Mouse (Mus musculus) G1E (cell line): ENCODE data around the gene Ppm1l. TPM values are rescaled to one million over a fixed set of nuclear protein-coding genes. Genes with fewer than 3 reads are reported as not detected.
"Not testable (repeated sequence)": the region's sequence is repeated elsewhere in the genome, so short reads cannot be mapped to it uniquely, and the experiment has no call there.

Experiments used
- ATAC-seq: 2 replicates; pipeline ENCODE4 v1.8.0; 2016; ENCODE audit warnings: mild to moderate bottlenecking; ENCODE audit not compliant: insufficient number of reproducible peaks, poor library complexity, low FRiP score, severe bottlenecking; ENCODE audit errors: extremely low read depth
- DNase-seq: peaks from one replicate; pipeline ENCODE4 v3.0.0; 2012; ENCODE audit warnings: low spot score
- H3K27me3 ChIP-seq: 2 replicates; pipeline ENCODE4 v1.6.1; 2012; ENCODE audit warnings: mild to moderate bottlenecking, low read length, inconsistent platforms; ENCODE audit not compliant: insufficient read depth
- H3K36me3 ChIP-seq: replicated peaks from 2 replicates; pipeline ENCODE3; 2012; ENCODE audit warnings: mild to moderate bottlenecking, inconsistent platforms
- H3K4me1 ChIP-seq: 2 replicates; pipeline ENCODE4 v1.6.1; 2012; ENCODE audit warnings: low read depth, low read length, inconsistent platforms, mixed read lengths; ENCODE audit not compliant: insufficient read depth
- H3K4me3 ChIP-seq: 2 replicates; pipeline ENCODE4 v1.5.1; 2012; ENCODE audit warnings: low read depth, mild to moderate bottlenecking, inconsistent platforms, low read length, moderate library complexity, mixed read lengths
- H3K9me3 ChIP-seq: replicated peaks from 2 replicates; pipeline ENCODE4 v1.6.1; 2012; ENCODE audit warnings: inconsistent platforms
- CTCF ChIP-seq: IDR thresholded peaks from 2 replicates; pipeline ENCODE4 v1.5.1; 2012; ENCODE audit warnings: low read depth, low read length, inconsistent platforms, mixed read lengths
- GATA1 ChIP-seq: IDR thresholded peaks from 2 replicates; pipeline ENCODE4 v1.6.1; 2012; ENCODE audit warnings: borderline replicate concordance, low read length, inconsistent platforms, mixed read lengths
- GATA2 ChIP-seq: IDR thresholded peaks from 2 replicates; pipeline ENCODE4 v1.6.1; 2012; ENCODE audit warnings: low read depth, low read length, inconsistent platforms, borderline replicate concordance
- POLR2AphosphoS5 ChIP-seq: IDR thresholded peaks from 2 replicates; pipeline ENCODE4 v1.6.1; 2012; ENCODE audit warnings: low read depth, low read length, inconsistent platforms; ENCODE audit not compliant: insufficient replicate concordance
- TAL1 ChIP-seq: conservative IDR thresholded peaks from 2 replicates; pipeline ENCODE4 v1.6.1; 2012; ENCODE audit warnings: low read depth, low read length, inconsistent platforms, mixed read lengths
- polyA plus RNA-seq: library from polyadenylated mRNA; stranded (reverse); fragments of >175 nt; gene quantifications from 2 replicates; pipeline ENCODE4 v1.2.3, GENCODE M21; 2012
- total RNA-seq, 2 experiments: library from RNA; stranded (forward) in 1 of 2; stranded (reverse) in 1 of 2; fragments of 200-1000 nt in 1 of 2; fragments of >200 nt in 1 of 2; fragmentation: Nextera tagmentation in 1 of 2; gene quantifications; 2 replicates each; pipeline ENCODE4 v1.2.3; 2014 to 2017

The Ppm1l gene
- total and polyA plus RNA-seq, 3 experiments = 1.5 to 16.6 (median 5.6) TPM

DNA sequence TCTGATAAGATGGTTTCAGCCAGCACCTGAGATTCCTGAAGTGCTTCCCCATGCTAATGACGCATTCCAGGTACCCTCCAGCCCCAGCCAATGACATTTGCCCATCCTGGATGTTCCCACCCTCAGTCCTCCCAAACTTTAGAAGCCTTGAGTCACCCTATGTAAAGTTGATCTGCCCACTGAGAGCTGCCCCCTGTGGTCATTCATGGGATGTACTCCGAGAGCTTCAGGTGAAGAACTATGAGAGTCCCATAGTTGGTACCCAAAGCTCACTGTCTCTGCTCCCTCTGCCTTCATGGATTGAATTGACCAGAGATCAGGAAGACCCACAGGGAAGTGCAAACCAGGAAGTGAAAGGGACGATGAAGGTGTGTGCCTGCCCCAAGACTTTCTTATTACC, 91.4 kb downstream of the Ppm1l start:
- Histone ChIP-seq H3K27me3 (no peaks in the 10 kb centered on the region), H3K4me3 (no peak overlapping the region), H3K4me1 (no peaks in the 10 kb centered on the region), H3K36me3 (peaks cover 2% of the 10 kb centered on the region), H3K9me3 (no peaks in the 10 kb centered on the region)
- ATAC-seq (no peak), DNase-seq (no peak)
- no peak for TF ChIP-seq CTCF
- no peak for TF ChIP-seq TAL1
- no peak for TF ChIP-seq POLR2AphosphoS5
- no peak for TF ChIP-seq GATA2
- no peak for TF ChIP-seq GATA1

DNA sequence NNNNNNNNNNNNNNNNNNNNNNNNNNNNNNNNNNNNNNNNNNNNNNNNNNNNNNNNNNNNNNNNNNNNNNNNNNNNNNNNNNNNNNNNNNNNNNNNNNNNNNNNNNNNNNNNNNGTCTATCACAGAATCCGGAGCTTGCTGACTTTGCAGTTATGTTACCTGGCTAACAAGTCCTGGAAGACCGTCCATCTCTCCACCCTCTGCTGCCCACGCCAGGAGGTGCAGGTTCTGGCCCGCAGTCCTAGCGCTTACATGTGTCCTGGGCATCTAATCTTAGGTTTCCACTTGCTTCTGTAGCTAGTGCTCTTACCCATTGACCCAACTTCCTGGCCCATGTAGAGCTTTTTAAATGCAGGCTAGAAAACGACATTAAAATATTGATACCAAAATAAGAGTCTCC, 99.5 kb downstream of the Ppm1l start:
- Histone ChIP-seq H3K27me3 (no peaks in the 10 kb centered on the region), H3K4me3 (no peak overlapping the region), H3K36me3 (peaks cover 2% of the 10 kb centered on the region), H3K4me1 (peaks cover 3% of the 10 kb centered on the region), H3K9me3 (no peaks in the 10 kb centered on the region)
- ATAC-seq (no peak), DNase-seq (no peak)
- TF ChIP-seq TAL1 (no peak), GATA2 (no peak), POLR2AphosphoS5 (no peak), GATA1 (no peak), CTCF (no peak)

DNA sequence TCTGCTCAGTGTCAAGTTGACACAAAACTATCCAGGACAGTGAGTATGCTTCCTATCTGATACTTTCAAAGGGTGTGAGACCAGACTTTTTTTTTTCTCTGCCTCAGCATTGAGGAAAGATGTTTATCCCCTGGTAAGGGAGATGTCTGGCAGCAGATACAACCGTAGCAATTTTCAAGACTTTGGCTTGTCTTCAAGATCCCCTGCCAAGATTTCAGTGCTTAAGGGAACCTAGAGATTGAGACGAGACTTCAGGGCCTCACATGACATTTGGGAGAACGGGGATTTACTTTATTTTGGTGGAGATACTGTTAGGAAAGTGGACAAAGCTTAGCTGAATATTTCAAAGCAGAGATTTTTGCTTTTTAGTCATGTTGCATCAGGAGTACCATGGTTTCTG, 106.1 kb downstream of the Ppm1l start:
- H3K27me3 ChIP-seq = no peaks in the 10 kb centered on the region
- no peaks in the 10 kb centered on the region for H3K9me3 ChIP-seq
- no peak overlapping the region for H3K4me3 ChIP-seq
- ATAC-seq (no peak), DNase-seq (no peak)
- H3K36me3 ChIP-seq = no peaks in the 10 kb centered on the region
- peaks cover 8% of the 10 kb centered on the region; the same call in 1 of the 2 replicates for H3K4me1 ChIP-seq
- TF ChIP-seq GATA2 (no peak), POLR2AphosphoS5 (no peak), CTCF (no peak), GATA1 (no peak), TAL1 (no peak)

- DNase-seq (no peak), ATAC-seq (no peak)
- H3K4me3 ChIP-seq = no peak overlapping the region
- H3K36me3 ChIP-seq = no peaks in the 10 kb centered on the region
- peaks cover 8% of the 10 kb centered on the region; the same call in 1 of the 2 replicates for H3K4me1 ChIP-seq
- no peaks in the 10 kb centered on the region for H3K9me3 ChIP-seq
- H3K27me3 ChIP-seq = no peaks in the 10 kb centered on the region
- TF ChIP-seq POLR2AphosphoS5 (no peak), TAL1 (no peak), GATA1 (no peak), GATA2 (no peak), CTCF (no peak)
Measured at GRCm38 (mm10) chr3:69423371-69423770, 106.7 kb downstream of the Ppm1l start.

DNA sequence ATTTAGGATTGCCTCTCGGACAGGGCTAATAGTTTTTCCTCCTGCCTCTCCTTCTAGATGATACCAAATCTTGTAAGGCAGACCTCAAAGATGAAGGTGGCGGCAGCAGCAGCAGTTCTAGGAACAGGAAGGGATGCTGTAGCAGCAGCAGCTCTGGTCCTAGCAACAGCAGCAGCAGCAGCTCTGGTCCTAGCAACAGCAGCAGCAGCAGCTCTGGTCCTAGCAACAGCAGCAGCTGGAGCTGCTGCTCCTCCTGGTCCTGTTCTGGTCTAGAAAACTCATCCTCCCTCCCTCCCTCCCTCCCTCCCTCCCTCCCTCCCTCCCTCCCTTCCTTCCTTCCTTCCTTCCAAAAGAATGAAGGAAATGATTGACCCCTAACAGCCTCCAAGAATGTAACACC, 108.1 kb downstream of the Ppm1l start:
- H3K4me1 ChIP-seq = peaks cover 14% of the 10 kb centered on the region
- not testable (repeated sequence) for H3K9me3 ChIP-seq, H3K4me3 ChIP-seq, H3K27me3 ChIP-seq, ATAC-seq, DNase-seq, H3K36me3 ChIP-seq

GRCm38 (mm10) chr3:69427259-69427658, 110.6 kb downstream of the Ppm1l start:
- TF ChIP-seq POLR2AphosphoS5 (no peak), CTCF (no peak), GATA2 (no peak), TAL1 (no peak), GATA1 (no peak)

DNA sequence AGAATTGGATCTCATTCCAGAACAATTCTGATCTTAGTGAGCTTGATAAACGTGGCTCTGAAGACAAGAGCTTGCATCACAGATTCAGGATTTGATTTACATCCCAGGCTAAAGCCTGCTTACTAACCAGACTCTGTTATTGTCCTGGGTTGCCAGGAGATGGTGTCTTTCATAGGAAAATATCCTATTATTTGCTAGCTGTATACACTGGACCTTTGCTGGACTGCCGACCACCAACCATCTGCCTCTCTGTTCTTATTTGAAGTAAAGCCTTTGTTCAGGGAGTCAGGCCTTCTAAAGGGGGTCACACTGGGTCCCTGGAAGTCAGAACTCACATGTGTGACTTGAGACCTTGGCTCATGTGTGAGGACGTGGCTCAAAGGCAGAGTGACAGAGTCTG, 111.6 kb downstream of the Ppm1l start:
- ATAC-seq = no peak
- Histone ChIP-seq H3K36me3 (no peaks in the 10 kb centered on the region), H3K4me1 (peaks cover 14% of the 10 kb centered on the region), H3K9me3 (no peaks in the 10 kb centered on the region), H3K4me3 (no peak overlapping the region), H3K27me3 (no peaks in the 10 kb centered on the region)
- DNase-seq = no peak
- TF ChIP-seq CTCF = no peak
- TF ChIP-seq POLR2AphosphoS5 = no peak
- no peak for TF ChIP-seq TAL1
- no peak for TF ChIP-seq GATA2
- no peak for TF ChIP-seq GATA1

More at GRCm38 (mm10) chr3:69427259-69427658, 110.6 kb downstream of the Ppm1l start:
- Histone ChIP-seq H3K9me3 (no peaks in the 10 kb centered on the region), H3K36me3 (no peaks in the 10 kb centered on the region), H3K4me3 (no peak overlapping the region), H3K4me1 (peaks cover 14% of the 10 kb centered on the region), H3K27me3 (no peaks in the 10 kb centered on the region)
- ATAC-seq (no peak), DNase-seq (no peak)
